Comparison of ENCODE assay signal across 10 mouse cellular contexts in genomic region chrX:12959467-12960314, GRCm38 (mm10).
DNase-seq lines count a peak whose midpoint lies in the region; TF ChIP-seq lines count a peak whose summit lies in the region.
"Had no signal": no experiment of that assay in that cellular context is flagged by ENCODE, and none has a peak within 500 bp of the region (broad histone marks: within the 10 kb centered on the region; RNA-seq: fewer than 3 reads in every experiment).

No protein-coding gene starts in this region.

- intact Hi-C loops in left cerebral cortex, postnatal 14 days (cut with DNase I), result no loop called here
- intact Hi-C loops in left cerebral cortex, postnatal 36 days (cut with DNase I), result no loop called here

- H3K27ac ChIP-seq in embryonic fibroblast, embryonic 13.5 days (ENCODE audit: insufficient read depth, low read length), result peak overlapping the region; percentile 82
- H3K27ac ChIP-seq in small intestine, adult 2 months (ENCODE audit: insufficient read depth, low read depth, low read length), result peak overlapping the region; percentile 56
- H3K27ac ChIP-seq: midbrain, embryonic 12.5 days had no signal

- H3K4me3 ChIP-seq in embryonic fibroblast, embryonic 13.5 days (ENCODE audit: insufficient read depth, low read length), result no peak overlapping the region
- no peak overlapping the region for H3K4me3 ChIP-seq in small intestine, adult 2 months (ENCODE audit: low read depth, low read length)
- H3K4me3 ChIP-seq: midbrain, embryonic 12.5 days had no signal

- H3K4me1 ChIP-seq in embryonic fibroblast, embryonic 13.5 days (ENCODE audit: control insufficient read depth, insufficient read depth, low read length), result no peaks in the 10 kb centered on the region
- no peaks in the 10 kb centered on the region for H3K4me1 ChIP-seq in small intestine, adult 2 months (ENCODE audit: control insufficient read depth, insufficient read depth, insufficient read length, low read length)
- H3K4me1 ChIP-seq: midbrain, embryonic 12.5 days had no signal

- 32% methylated on average over 11 of the region's 11 CpGs for WGBS in small intestine, adult 2 months

- TF ChIP-seq POLR2A in embryonic fibroblast, embryonic 13.5 days (IDR thresholded peaks at IDR 0.05; ENCODE audit: low read depth, low read length), result no peak
- TF ChIP-seq POLR2A in small intestine, adult 2 months (IDR thresholded peaks at IDR 0.05; ENCODE audit: low read depth, low read length), result no peak

- no peak for TF ChIP-seq CTCF in embryonic fibroblast, embryonic 13.5 days (IDR thresholded peaks at IDR 0.05; ENCODE audit: borderline replicate concordance, insufficient read depth, low read length)
- no peak for TF ChIP-seq CTCF in small intestine, adult 2 months (IDR thresholded peaks at IDR 0.05; ENCODE audit: extremely low read depth, insufficient read length, insufficient replicate concordance, low read depth, low read length)

- DNase-seq in adrenal gland, adult 2 months, result peak; percentile 12
- no peak for DNase-seq in adrenal gland, adult 18-20 months (ENCODE audit: low spot score in 2 of 2)
- peak; percentile 6 to 17 for DNase-seq in left cerebral cortex, postnatal 14 days (ENCODE audit: low spot score in 2 of 2)
- DNase-seq in left cerebral cortex, postnatal 36 days (ENCODE audit: low spot score in 2 of 2), result no peak
- no peak for DNase-seq in natural killer cell, adult 2 months (ENCODE audit: low spot score in 2 of 2)
- no peak for DNase-seq in layer of hippocampus, adult 11-12 months (ENCODE audit: low spot score)
- DNase-seq: thymus, postnatal 36 days had no signal

- H3K27me3 ChIP-seq in small intestine, adult 2 months (ENCODE audit: control insufficient read depth, insufficient read depth, low read length), result no peaks in the 10 kb centered on the region
- H3K27me3 ChIP-seq: midbrain, embryonic 12.5 days had no signal

- no peaks in the 10 kb centered on the region for H3K36me3 ChIP-seq in small intestine, adult 2 months (ENCODE audit: control insufficient read depth, insufficient read depth, low read length)
- H3K36me3 ChIP-seq: midbrain, embryonic 12.5 days had no signal

Comparison
In these comparisons a context has a peak if more than half of its experiments do, and no peak if none do; other contexts are left out.
1. DNase-seq: peak in adrenal gland, adult 2 months (single experiment) and left cerebral cortex, postnatal 14 days (2 of 2); none in adrenal gland, adult 18-20 months (0 of 2), left cerebral cortex, postnatal 36 days (0 of 2), natural killer cell, adult 2 months (0 of 2) and layer of hippocampus, adult 11-12 months (single experiment).